Mouse (Mus musculus) cerebellum, adult 9-10 months (tissue): ENCODE results near the gene Itgb7.
A peak's percentile ranks its signal among the peaks of the same experiment; 100 is the strongest.

Experiments used
- DNase-seq: peaks from one replicate; pipeline ENCODE4 v3.0.0; 2022

Itgb7 gene

GRCm38 (mm10) chr15:102224992-102225617 lies 6.6 kb downstream of the Itgb7 start:
- no peak for DNase-seq

- peak; percentile 78 for DNase-seq
Measured at GRCm38 (mm10) chr15:102224186-102224991, 7.4 kb downstream of the Itgb7 start.

GRCm38 (mm10) chr15:102222386-102222785 lies 9.4 kb downstream of the Itgb7 start:
- no peak for DNase-seq

- no peak for DNase-seq
Measured at GRCm38 (mm10) chr15:102217325-102217724, 14.4 kb downstream of the Itgb7 start.

- no peak for DNase-seq
Measured at GRCm38 (mm10) chr15:102216459-102217228, 15.1 kb downstream of the Itgb7 start.

GRCm38 (mm10) chr15:102215624-102216023 lies 16.1 kb downstream of the Itgb7 start:
- DNase-seq = no peak

- no peak for DNase-seq
Measured at GRCm38 (mm10) chr15:102214132-102214531, 17.6 kb downstream of the Itgb7 start.

- no peak for DNase-seq
Measured at GRCm38 (mm10) chr15:102211895-102212294, 19.8 kb downstream of the Itgb7 start.

- DNase-seq = no peak
Measured at GRCm38 (mm10) chr15:102210816-102211215, 20.9 kb downstream of the Itgb7 start.

- no peak for DNase-seq
Measured at GRCm38 (mm10) chr15:102209114-102209513, 22.6 kb downstream of the Itgb7 start.

GRCm38 (mm10) chr15:102208092-102208561 lies 23.6 kb downstream of the Itgb7 start:
- DNase-seq = no peak

- DNase-seq = no peak
Measured at GRCm38 (mm10) chr15:102207351-102207750, 24.4 kb downstream of the Itgb7 start.

GRCm38 (mm10) chr15:102205779-102206178 lies 26.0 kb downstream of the Itgb7 start:
- DNase-seq = peak; percentile 64

GRCm38 (mm10) chr15:102204674-102205505 lies 26.9 kb downstream of the Itgb7 start, which contains the start of gene Csad:
TSS of gene Csad (minus strand) at chr15:102204724.
- DNase-seq = peak; percentile 53

GRCm38 (mm10) chr15:102203835-102204381 lies 27.8 kb downstream of the Itgb7 start:
- peak; percentile 73 for DNase-seq

GRCm38 (mm10) chr15:102202971-102203834 lies 28.5 kb downstream of the Itgb7 start, which contains the start of gene Zfp740:
TSS of gene Zfp740 (plus strand) at chr15:102203249.
- peak; percentile 94 for DNase-seq

- no peak for DNase-seq
Measured at GRCm38 (mm10) chr15:102198841-102199240, 32.9 kb downstream of the Itgb7 start.

GRCm38 (mm10) chr15:102195373-102195772 lies 36.4 kb downstream of the Itgb7 start:
- DNase-seq = no peak

- no peak for DNase-seq
Measured at GRCm38 (mm10) chr15:102194439-102194838, 37.3 kb downstream of the Itgb7 start.

GRCm38 (mm10) chr15:102193652-102194051 lies 38.1 kb downstream of the Itgb7 start:
- DNase-seq = no peak

- DNase-seq = no peak
Measured at GRCm38 (mm10) chr15:102192820-102193386, 38.8 kb downstream of the Itgb7 start.
